Mouse (Mus musculus) stomach, postnatal 0 days (tissue): ENCODE measurements at regions not wholly inside any gene's neighbourhood (a gene's known extent, or its start where the extent isn't known, plus 50 kb on each side); places are given as distances from the start of the nearest gene placed in this dataset.

Experiments
- CTCF ChIP-seq: IDR thresholded peaks from 2 replicates; pipeline ENCODE4 v1.5.1; 2016; ENCODE audit warnings: antibody characterized with exemption, low read depth, mild to moderate bottlenecking, moderate library complexity
- EP300 ChIP-seq: optimal IDR thresholded peaks from 2 replicates; pipeline ENCODE3; 2016; ENCODE audit warnings: antibody characterized with exemption

- no peak for TF ChIP-seq CTCF
- TF ChIP-seq EP300: no peak
Observed at GRCm38 (mm10) chr9:112490963-112491362, 255.2 kb upstream of the Arpp21 start.
